30 mouse cellular contexts compared by ENCODE assay signal in genomic region chr16:57191214-57191613, GRCm38 (mm10).
"Had no signal": no experiment of that assay in that cellular context is flagged by ENCODE, and none has a peak within 500 bp of the region (broad histone marks: within the 10 kb centered on the region; RNA-seq: fewer than 3 reads in every experiment).

No protein-coding gene starts in this region.

- H3K27me3 ChIP-seq: limb, embryonic 12.5 days; limb, embryonic 13.5 days; limb, embryonic 15.5 days; liver, embryonic 12.5 days; liver, embryonic 13.5 days; liver, embryonic 15.5 days; lung, embryonic 15.5 days; megakaryocyte, embryonic 14.5 days; midbrain, embryonic 13.5 days; midbrain, embryonic 15.5 days had no signal

- H3K27ac ChIP-seq: left cerebral cortex, adult 2 months; limb, embryonic 10.5 days; limb, embryonic 12.5 days; limb, embryonic 13.5 days; limb, embryonic 15.5 days; liver, embryonic 12.5 days; liver, embryonic 13.5 days; liver, embryonic 14.5 days; liver, embryonic 15.5 days; lung, embryonic 15.5 days; midbrain, embryonic 10.5 days; midbrain, embryonic 13.5 days; midbrain, embryonic 15.5 days had no signal

- ATAC-seq: liver, embryonic 12.5 days; liver, postnatal 0 days; lung, postnatal 0 days; midbrain, embryonic 13.5 days; midbrain, embryonic 15.5 days; midbrain, embryonic 16.5 days had no signal

- H3K4me2 ChIP-seq: limb, embryonic 12.5 days; limb, embryonic 13.5 days; limb, embryonic 15.5 days; liver, embryonic 11.5 days; liver, embryonic 12.5 days; liver, embryonic 13.5 days; liver, embryonic 15.5 days; lung, embryonic 14.5 days; lung, embryonic 15.5 days; midbrain, embryonic 11.5 days; midbrain, embryonic 13.5 days; midbrain, embryonic 15.5 days had no signal

- H3K9me3 ChIP-seq: limb, embryonic 10.5 days; limb, embryonic 12.5 days; limb, embryonic 13.5 days; limb, embryonic 15.5 days; liver, embryonic 12.5 days; liver, embryonic 13.5 days; liver, embryonic 15.5 days; lung, embryonic 15.5 days; megakaryocyte, embryonic 14.5 days; midbrain, embryonic 10.5 days; midbrain, embryonic 13.5 days; midbrain, embryonic 15.5 days had no signal

- H3K9ac ChIP-seq: limb, embryonic 12.5 days; limb, embryonic 13.5 days; limb, embryonic 15.5 days; liver, embryonic 12.5 days; liver, embryonic 13.5 days; liver, embryonic 14.5 days; liver, embryonic 15.5 days; liver, postnatal 0 days; lung, embryonic 14.5 days; lung, embryonic 15.5 days; midbrain, embryonic 13.5 days; midbrain, embryonic 15.5 days had no signal

- DNase-seq: left cerebral cortex, postnatal 4 days; liver; liver, embryonic 13.5 days; liver, postnatal 0 days; lung, adult 18-20 months; lung, adult 2 months; lung, embryonic 14.5 days; lung, postnatal 10 days; lung, postnatal 14 days; lung, postnatal 36 days; lung, postnatal 4 days; midbrain, embryonic 14.5 days had no signal

- H3K4me3 ChIP-seq: left cerebral cortex, adult 2 months; limb, embryonic 10.5 days; limb, embryonic 12.5 days; limb, embryonic 13.5 days; limb, embryonic 15.5 days; liver, embryonic 12.5 days; liver, embryonic 13.5 days; liver, embryonic 15.5 days; lung, embryonic 15.5 days; megakaryocyte, embryonic 14.5 days; midbrain, embryonic 10.5 days; midbrain, embryonic 13.5 days; midbrain, embryonic 15.5 days; myocyte had no signal

- H3K4me1 ChIP-seq: limb, embryonic 10.5 days; limb, embryonic 12.5 days; limb, embryonic 13.5 days; limb, embryonic 15.5 days; lung, embryonic 15.5 days; midbrain, embryonic 10.5 days; midbrain, embryonic 13.5 days; midbrain, embryonic 15.5 days had no signal
